Mouse (Mus musculus): ENCODE results near the gene Gas6. TPM values are rescaled to one million over a fixed set of nuclear protein-coding genes. Genes with fewer than 3 reads are reported as not detected.

Gene Gas6
- polyA plus RNA-seq, 1 experiment, result 147 TPM

DNA sequence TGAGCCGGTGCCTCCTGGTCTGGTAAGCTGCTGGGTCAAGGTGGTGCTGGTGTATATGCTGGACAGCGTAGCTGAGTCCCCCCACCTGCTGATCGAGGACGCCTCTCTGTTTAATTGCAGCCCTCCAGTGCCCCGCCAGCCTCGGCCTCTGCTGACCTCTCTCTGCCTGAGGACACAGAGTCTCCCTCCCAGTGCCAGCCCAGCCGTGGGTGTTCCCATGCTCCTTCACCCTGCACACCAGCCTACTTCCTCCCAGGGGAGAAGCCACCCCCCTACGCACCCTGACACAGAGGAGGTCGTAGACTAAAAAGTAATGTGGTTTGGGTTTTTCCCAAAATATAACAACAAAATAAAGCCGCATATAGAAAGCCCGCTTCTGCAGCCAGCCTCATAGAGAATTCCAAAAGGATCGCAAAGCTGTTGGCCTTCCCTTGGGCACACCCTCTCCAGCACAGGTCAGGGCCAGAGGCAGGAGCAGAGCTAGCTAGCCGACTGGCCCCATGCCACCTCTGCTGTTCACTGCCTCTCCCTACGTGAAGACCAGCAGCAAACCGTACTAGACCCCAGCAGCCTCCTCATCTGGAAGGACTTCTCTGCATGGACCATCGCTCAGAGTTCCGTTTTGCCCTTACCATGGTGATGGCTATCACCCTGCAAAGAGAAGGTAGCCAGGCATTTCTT lies 33.1 kb downstream of the Gas6 start:
- DNase-seq (ENCODE audit: low read depth), result no peak

GRCm38 (mm10) chr8:13459431-13459830 lies 34.9 kb downstream of the Gas6 start:
- no peak for DNase-seq (ENCODE audit: low read depth)

- DNase-seq (ENCODE audit: low read depth), result no peak
Observed at GRCm38 (mm10) chr8:13455295-13455694, 39.0 kb downstream of the Gas6 start.

- DNase-seq (ENCODE audit: low read depth), result no peak
Observed at GRCm38 (mm10) chr8:13454341-13455113, 39.8 kb downstream of the Gas6 start.

DNA sequence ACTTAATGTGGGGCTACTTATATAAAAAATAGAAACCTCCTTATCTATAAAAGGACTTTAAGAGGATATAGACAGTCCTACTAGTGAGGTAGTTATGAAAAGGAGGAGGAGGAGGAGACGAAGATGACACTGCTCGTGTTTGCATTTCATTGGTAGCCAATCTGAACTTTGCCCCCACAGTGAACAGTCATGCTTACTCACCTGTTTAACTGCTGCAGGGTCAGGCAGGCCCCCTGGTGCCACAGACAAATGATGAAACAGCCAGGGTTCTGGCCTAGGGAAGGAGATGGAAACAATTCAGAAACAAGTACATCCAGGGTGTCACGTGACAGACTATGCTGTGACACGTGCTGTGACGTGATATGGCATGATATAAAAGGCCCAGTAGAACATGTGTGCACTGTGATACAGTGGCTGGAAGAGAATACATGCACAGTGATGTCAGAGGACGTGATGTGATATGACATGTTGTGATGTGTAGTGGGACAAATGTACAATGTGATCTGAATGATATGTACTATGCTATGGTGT lies 42.5 kb downstream of the Gas6 start:
- no peak for DNase-seq (ENCODE audit: low read depth)

DNA sequence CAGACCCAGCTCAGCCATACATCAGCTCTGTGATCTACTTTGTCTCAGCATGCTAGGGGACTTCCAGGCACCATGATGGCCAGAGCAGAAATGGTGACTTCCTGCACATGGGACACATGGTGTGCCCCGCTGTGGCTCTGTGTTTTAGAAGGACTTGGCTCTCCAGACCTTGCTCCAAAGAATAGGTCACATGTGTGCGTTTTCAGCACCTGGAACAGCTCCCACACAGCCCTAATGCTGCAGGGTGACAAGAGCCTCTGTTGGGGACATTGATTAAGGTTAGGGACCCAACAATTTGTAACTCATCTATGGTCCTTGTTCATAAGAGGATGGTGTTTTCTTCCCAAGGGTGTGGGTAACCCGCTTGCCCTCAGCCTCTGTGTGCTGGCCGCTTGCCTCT lies 46.1 kb downstream of the Gas6 start:
- no peak for DNase-seq (ENCODE audit: low read depth)

- no peak for DNase-seq (ENCODE audit: low read depth)
Observed at GRCm38 (mm10) chr8:13446456-13446855, 47.8 kb downstream of the Gas6 start.

DNA sequence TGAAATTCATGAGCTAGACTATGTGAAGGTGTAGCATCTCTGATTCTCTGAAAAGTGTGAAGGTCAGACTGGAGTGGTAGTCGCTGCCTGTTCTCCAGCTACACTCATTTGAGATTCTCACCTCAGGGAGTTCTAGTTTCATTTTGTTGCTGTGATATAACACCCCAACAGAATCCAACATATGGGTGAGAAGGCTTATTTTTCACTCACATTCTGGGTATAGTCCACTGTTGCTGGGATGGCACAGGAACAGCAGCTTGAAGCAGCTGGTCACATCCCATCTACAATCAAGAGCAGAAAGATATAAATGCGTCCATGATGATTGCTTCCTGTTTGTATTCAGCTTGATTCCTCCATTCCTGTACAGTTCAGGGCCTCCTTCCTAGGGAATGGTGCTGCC lies 52.1 kb downstream of the Gas6 start:
- no peak for DNase-seq (ENCODE audit: low read depth)

DNA sequence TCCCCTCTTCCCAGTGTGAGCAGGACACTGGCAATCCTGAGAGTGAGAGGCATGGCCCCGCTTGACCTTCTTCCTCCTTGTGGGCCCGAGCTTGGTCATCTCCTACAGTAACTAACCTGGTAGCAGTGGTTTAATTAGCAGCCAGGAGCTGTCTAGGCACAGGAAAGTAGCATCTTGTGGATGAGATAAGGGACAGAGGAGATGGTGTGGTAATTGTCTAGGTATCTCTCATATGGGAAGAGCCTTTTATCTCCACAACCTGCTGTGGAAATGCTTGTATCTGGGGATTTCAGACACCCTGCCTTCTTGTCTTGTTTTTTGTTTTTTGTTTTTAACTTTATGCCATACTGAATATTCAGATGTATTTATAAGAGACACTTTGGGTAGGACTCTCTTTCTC lies 56.8 kb downstream of the Gas6 start:
- no peak for DNase-seq (ENCODE audit: low read depth)

DNA sequence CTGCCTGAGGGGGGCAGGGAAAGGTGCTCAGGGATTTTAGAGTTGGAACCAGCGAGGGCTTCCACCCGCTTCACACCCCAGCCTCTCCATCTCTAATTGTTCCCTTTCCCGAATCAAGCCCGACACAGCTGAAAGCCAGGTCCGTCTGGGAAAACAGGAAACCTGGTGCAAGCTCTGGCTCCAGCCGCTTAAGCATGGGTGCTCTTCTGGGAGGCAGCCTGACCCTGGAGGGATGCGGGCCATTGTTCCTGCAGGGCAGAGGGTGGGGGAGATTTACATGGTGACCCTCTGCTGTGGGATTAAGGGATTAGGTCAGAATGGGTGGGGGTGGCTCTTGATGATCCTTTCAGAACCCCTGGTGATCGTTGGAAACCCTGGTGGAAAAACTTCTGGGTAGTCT lies 58.2 kb downstream of the Gas6 start:
- no peak for DNase-seq (ENCODE audit: low read depth)

DNA sequence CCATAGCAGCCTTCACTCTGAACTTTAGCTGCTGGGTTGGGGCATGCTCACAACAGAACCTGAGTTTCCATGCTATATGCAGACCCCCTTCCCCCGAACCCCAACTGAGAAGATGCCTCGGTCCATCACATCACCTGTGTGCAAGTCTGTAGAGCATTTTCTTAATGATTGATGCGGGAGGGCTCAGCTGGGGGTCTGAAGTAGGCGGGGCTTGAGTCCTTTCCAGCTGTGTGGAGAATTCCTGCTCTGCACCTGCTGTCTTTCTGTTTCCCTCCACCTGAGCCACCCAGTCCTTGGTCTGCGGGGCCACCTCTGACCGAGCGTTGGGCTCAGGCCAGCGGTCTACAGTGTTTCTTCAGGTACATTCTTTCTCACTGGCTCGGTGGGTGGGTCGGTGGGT lies 59.4 kb downstream of the Gas6 start, which contains the start of gene Tmem255b:
Gene Tmem255b, plus strand, starts transcription at position 301 of the 400 bp plus-strand sequence.
- DNase-seq (ENCODE audit: low read depth), result no peak

DNA sequence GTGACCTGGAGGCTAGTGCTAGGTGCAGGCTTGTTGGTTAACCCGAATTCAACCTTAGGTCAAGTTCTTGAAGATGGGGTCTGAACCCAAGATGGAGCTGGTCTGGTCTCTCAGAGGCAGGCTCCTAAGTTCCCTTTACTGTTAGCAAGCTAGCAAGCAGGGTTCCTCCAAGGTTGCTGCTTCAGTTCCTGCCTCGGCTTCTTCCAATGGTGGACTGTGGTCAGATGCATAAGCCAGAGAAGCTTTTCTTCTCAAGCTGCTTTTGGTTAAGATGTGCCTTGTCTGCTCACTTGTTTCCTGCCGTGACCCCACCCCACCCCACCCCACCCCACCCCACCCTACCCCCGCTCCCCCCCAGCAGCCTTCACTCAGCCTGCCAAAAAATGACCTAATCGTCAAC lies 61.2 kb downstream of the Gas6 start:
- no peak for DNase-seq (ENCODE audit: low read depth)

- no peak for DNase-seq (ENCODE audit: low read depth)
Observed at GRCm38 (mm10) chr8:13430866-13431265, 63.4 kb downstream of the Gas6 start.

- DNase-seq (ENCODE audit: low read depth), result no peak
Observed at GRCm38 (mm10) chr8:13430412-13430811, 63.9 kb downstream of the Gas6 start.

DNA sequence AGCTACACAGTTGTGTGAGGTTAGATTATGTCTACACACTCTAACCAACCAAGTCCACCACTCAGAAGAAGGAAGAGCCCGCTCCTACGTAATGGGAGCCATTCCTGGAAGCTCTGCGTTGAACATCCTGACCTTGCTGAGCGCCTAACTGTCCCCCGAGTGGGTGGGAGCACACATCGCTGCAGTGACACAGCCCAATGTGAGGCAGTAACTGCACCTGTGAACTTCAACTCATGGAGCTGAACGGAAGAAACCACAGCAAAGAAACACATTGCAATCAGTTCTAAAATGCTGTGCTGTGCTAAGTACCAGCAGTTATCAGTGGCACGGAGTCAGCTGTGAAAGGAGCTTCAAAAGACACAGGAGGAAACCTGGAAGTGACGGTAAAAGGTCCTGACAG lies 66.1 kb downstream of the Gas6 start:
- DNase-seq (ENCODE audit: low read depth), result no peak

- no peak for DNase-seq (ENCODE audit: low read depth)
Observed at GRCm38 (mm10) chr8:13427351-13427750, 66.9 kb downstream of the Gas6 start.

DNA sequence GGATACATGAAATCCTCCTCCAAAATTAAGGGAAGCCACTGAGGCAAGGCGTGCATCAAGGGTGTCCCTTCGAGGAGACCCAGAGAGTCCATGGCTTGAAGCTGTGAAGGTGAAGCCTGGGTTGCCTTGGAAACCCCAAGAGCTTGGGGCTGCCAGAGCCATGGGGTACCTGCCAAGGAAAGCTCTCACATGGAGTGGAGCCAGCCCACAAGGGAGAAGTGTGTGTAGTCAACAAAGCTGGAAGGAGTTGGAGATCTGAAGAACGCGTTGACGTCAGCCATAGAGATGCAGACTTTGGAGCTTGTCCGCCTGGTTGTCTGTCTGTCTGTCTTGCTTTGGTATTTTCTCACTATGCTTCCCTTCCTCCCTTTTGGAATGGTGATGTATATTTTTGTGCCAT lies 73.3 kb downstream of the Gas6 start:
- no peak for DNase-seq (ENCODE audit: low read depth)

GRCm38 (mm10) chr8:13419111-13419639 lies 75.1 kb downstream of the Gas6 start:
- DNase-seq (ENCODE audit: low read depth), result no peak

DNA sequence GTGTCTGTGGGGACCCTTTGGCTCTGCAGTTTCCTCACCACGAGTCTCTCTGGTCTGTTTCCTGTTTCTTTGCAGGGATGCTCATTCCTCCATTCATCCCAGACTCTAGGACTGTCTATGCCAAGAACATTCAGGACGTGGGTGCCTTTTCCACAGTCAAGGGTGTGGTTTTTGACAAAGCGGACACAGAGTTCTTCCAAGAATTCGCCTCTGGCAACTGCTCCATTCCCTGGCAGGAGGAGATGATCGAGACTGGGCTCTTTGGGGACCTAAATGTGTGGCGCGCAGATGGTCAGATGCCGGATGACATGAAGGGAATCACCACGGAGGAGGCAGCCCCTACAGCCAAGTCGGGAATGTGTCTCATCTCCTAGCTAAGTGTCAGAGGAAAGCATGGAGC lies 78.4 kb downstream of the Gas6 start:
- DNase-seq (ENCODE audit: low read depth), result no peak
